Mouse (Mus musculus): ENCODE data around the gene Asap3. TPM values are rescaled to one million over a fixed set of nuclear protein-coding genes. Genes with fewer than 3 reads are reported as not detected.
A peak's percentile ranks its signal among the peaks of the same experiment; 100 is the strongest.

Gene Asap3
- total RNA-seq, 1 experiment = 4.7 TPM

- Histone ChIP-seq H3K4me3 (ENCODE audit: insufficient read depth in 1 of 2, low read depth in 1 of 2, low read length in 2 of 2, poor library complexity in 1 of 2, severe bottlenecking in 1 of 2) (no peak overlapping the region), H3K9ac (ENCODE audit: insufficient read depth, low read depth, low read length, poor library complexity, severe bottlenecking) (no peak overlapping the region), H3K27ac (ENCODE audit: insufficient read depth, low read depth, low read length, poor library complexity, severe bottlenecking) (no peak overlapping the region), H3K36me3 (ENCODE audit: control insufficient read depth, insufficient read depth, low read length, poor library complexity, severe bottlenecking) (peaks cover 7% of the 10 kb centered on the region; the same call in 1 of the 2 replicates), H3K4me1 (ENCODE audit: control insufficient read depth in 2 of 2, insufficient read depth in 2 of 2, low read length in 2 of 2, poor library complexity in 1 of 2) (peaks cover 0 to 24% of the 10 kb centered on the region in 2 experiments; a peak in 2 of 4 replicates), H3K9me3 (ENCODE audit: control insufficient read depth, insufficient read depth, low read depth, low read length) (no peaks in the 10 kb centered on the region)
- DNase-seq (ENCODE audit: low read depth, low spot score) = no peak
- 0 out of 2 replicates have a peak, but pooled peaks have one; percentile 11 for TF ChIP-seq ZNF384 (IDR thresholded peaks at IDR 0.05; ENCODE audit: low read depth, low read length)
- no peak for TF ChIP-seq HCFC1 (IDR thresholded peaks at IDR 0.05; ENCODE audit: borderline replicate concordance, insufficient read depth, low read length)
- no peak for TF ChIP-seq MAFK (IDR thresholded peaks at IDR 0.05; ENCODE audit: insufficient read depth, low read depth, low read length)
- no peak for TF ChIP-seq CHD2 (IDR thresholded peaks at IDR 0.05; ENCODE audit: low read depth, low read length)
- TF ChIP-seq ZC3H11A (IDR thresholded peaks at IDR 0.05; ENCODE audit: borderline replicate concordance, low read depth, low read length) = no peak
- in situ Hi-C loops (cut with MboI; ENCODE audit: low sequenced_read_pairs in 2 of 2, unreplicated experiment in 2 of 2) = no loop called here
These were observed 22.5 kb downstream of the Asap3 start for GRCm38 (mm10) chr4:136228640-136229039.

- Histone ChIP-seq H3K4me3 (ENCODE audit: insufficient read depth in 1 of 2, low read depth in 1 of 2, low read length in 2 of 2, poor library complexity in 1 of 2, severe bottlenecking in 1 of 2) (no peak overlapping the region), H3K9me3 (ENCODE audit: control insufficient read depth, insufficient read depth, low read depth, low read length) (no peaks in the 10 kb centered on the region), H3K36me3 (ENCODE audit: control insufficient read depth, insufficient read depth, low read length, poor library complexity, severe bottlenecking) (peaks cover 37% of the 10 kb centered on the region), H3K4me1 (ENCODE audit: control insufficient read depth in 2 of 2, insufficient read depth in 2 of 2, low read length in 2 of 2, poor library complexity in 1 of 2) (peaks cover 1 to 21% of the 10 kb centered on the region in 2 experiments; a peak in 1 of 4 replicates), H3K27ac (ENCODE audit: insufficient read depth, low read depth, low read length, poor library complexity, severe bottlenecking) (no peak overlapping the region), H3K9ac (ENCODE audit: insufficient read depth, low read depth, low read length, poor library complexity, severe bottlenecking) (no peak overlapping the region)
- in situ Hi-C loops (cut with MboI; ENCODE audit: low sequenced_read_pairs in 2 of 2, unreplicated experiment in 2 of 2) = no loop called here
- no peak for TF ChIP-seq ZNF384 (IDR thresholded peaks at IDR 0.05; ENCODE audit: low read depth, low read length)
- no peak for TF ChIP-seq ZC3H11A (IDR thresholded peaks at IDR 0.05; ENCODE audit: borderline replicate concordance, low read depth, low read length)
- TF ChIP-seq CHD2 (IDR thresholded peaks at IDR 0.05; ENCODE audit: low read depth, low read length) = no peak
- no peak for TF ChIP-seq HCFC1 (IDR thresholded peaks at IDR 0.05; ENCODE audit: borderline replicate concordance, insufficient read depth, low read length)
- no peak for TF ChIP-seq MAFK (IDR thresholded peaks at IDR 0.05; ENCODE audit: insufficient read depth, low read depth, low read length)
- DNase-seq (ENCODE audit: low read depth, low spot score) = no peak
These were observed 32.5 kb downstream of the Asap3 start for GRCm38 (mm10) chr4:136238669-136239068.

- DNase-seq (ENCODE audit: low read depth, low spot score) = no peak
- Histone ChIP-seq H3K9ac (ENCODE audit: insufficient read depth, low read depth, low read length, poor library complexity, severe bottlenecking) (no peak overlapping the region), H3K36me3 (ENCODE audit: control insufficient read depth, insufficient read depth, low read length, poor library complexity, severe bottlenecking) (peaks cover 36% of the 10 kb centered on the region), H3K4me1 (ENCODE audit: control insufficient read depth in 2 of 2, insufficient read depth in 2 of 2, low read length in 2 of 2, poor library complexity in 1 of 2) (peaks cover 3 to 23% of the 10 kb centered on the region in 2 experiments; a peak in 2 of 4 replicates), H3K27ac (ENCODE audit: insufficient read depth, low read depth, low read length, poor library complexity, severe bottlenecking) (no peak overlapping the region), H3K9me3 (ENCODE audit: control insufficient read depth, insufficient read depth, low read depth, low read length) (no peaks in the 10 kb centered on the region), H3K4me3 (ENCODE audit: insufficient read depth in 1 of 2, low read depth in 1 of 2, low read length in 2 of 2, poor library complexity in 1 of 2, severe bottlenecking in 1 of 2) (no peak overlapping the region)
- in situ Hi-C loops (cut with MboI; ENCODE audit: low sequenced_read_pairs in 2 of 2, unreplicated experiment in 2 of 2) = no loop called here
- no peak for TF ChIP-seq CHD2 (IDR thresholded peaks at IDR 0.05; ENCODE audit: low read depth, low read length)
- TF ChIP-seq ZNF384 (IDR thresholded peaks at IDR 0.05; ENCODE audit: low read depth, low read length) = no peak
- TF ChIP-seq HCFC1 (IDR thresholded peaks at IDR 0.05; ENCODE audit: borderline replicate concordance, insufficient read depth, low read length) = no peak
- no peak for TF ChIP-seq MAFK (IDR thresholded peaks at IDR 0.05; ENCODE audit: insufficient read depth, low read depth, low read length)
- no peak for TF ChIP-seq ZC3H11A (IDR thresholded peaks at IDR 0.05; ENCODE audit: borderline replicate concordance, low read depth, low read length)
These were observed 32.9 kb downstream of the Asap3 start for GRCm38 (mm10) chr4:136239111-136239510.

GRCm38 (mm10) chr4:136239622-136240021 is 33.5 kb downstream of the Asap3 start:
- Histone ChIP-seq H3K9me3 (ENCODE audit: control insufficient read depth, insufficient read depth, low read depth, low read length) (no peaks in the 10 kb centered on the region), H3K27ac (ENCODE audit: insufficient read depth, low read depth, low read length, poor library complexity, severe bottlenecking) (no peak overlapping the region), H3K4me3 (ENCODE audit: insufficient read depth in 1 of 2, low read depth in 1 of 2, low read length in 2 of 2, poor library complexity in 1 of 2, severe bottlenecking in 1 of 2) (no peak overlapping the region), H3K9ac (ENCODE audit: insufficient read depth, low read depth, low read length, poor library complexity, severe bottlenecking) (no peak overlapping the region), H3K36me3 (ENCODE audit: control insufficient read depth, insufficient read depth, low read length, poor library complexity, severe bottlenecking) (peaks cover 31% of the 10 kb centered on the region), H3K4me1 (ENCODE audit: control insufficient read depth in 2 of 2, insufficient read depth in 2 of 2, low read length in 2 of 2, poor library complexity in 1 of 2) (peaks cover 7 to 26% of the 10 kb centered on the region in 2 experiments; a peak in 3 of 4 replicates)
- TF ChIP-seq MAFK (IDR thresholded peaks at IDR 0.05; ENCODE audit: insufficient read depth, low read depth, low read length) = no peak
- TF ChIP-seq HCFC1 (IDR thresholded peaks at IDR 0.05; ENCODE audit: borderline replicate concordance, insufficient read depth, low read length) = no peak
- no peak for TF ChIP-seq ZNF384 (IDR thresholded peaks at IDR 0.05; ENCODE audit: low read depth, low read length)
- TF ChIP-seq CHD2 (IDR thresholded peaks at IDR 0.05; ENCODE audit: low read depth, low read length) = no peak
- no peak for TF ChIP-seq ZC3H11A (IDR thresholded peaks at IDR 0.05; ENCODE audit: borderline replicate concordance, low read depth, low read length)
- peak; percentile 84 for DNase-seq (ENCODE audit: low read depth, low spot score)
- in situ Hi-C loops (cut with MboI; ENCODE audit: low sequenced_read_pairs in 2 of 2, unreplicated experiment in 2 of 2) = no loop called here
